Mouse (Mus musculus) cerebellum, adult 11-12 months (tissue): ENCODE measurements around the gene Slc25a16.

Source experiments
- DNase-seq: peaks from one replicate; pipeline ENCODE4 v3.0.0; 2022

Slc25a16 gene

GRCm38 (mm10) chr10:62919925-62920765 lies at the start of gene Slc25a16:
Slc25a16 (plus strand) TSS chr10:62920633.
- DNase-seq = peak; percentile 93

- DNase-seq = no peak
Measured at GRCm38 (mm10) chr10:62874828-62875227, 45.6 kb upstream of the Slc25a16 start.

- no peak for DNase-seq
Measured at GRCm38 (mm10) chr10:62875565-62875964, 44.9 kb upstream of the Slc25a16 start.

GRCm38 (mm10) chr10:62878056-62878455 lies 42.4 kb upstream of the Slc25a16 start:
- no peak for DNase-seq

- no peak for DNase-seq
Measured at GRCm38 (mm10) chr10:62881211-62881610, 39.2 kb upstream of the Slc25a16 start.

GRCm38 (mm10) chr10:62883933-62884372 lies 36.5 kb upstream of the Slc25a16 start:
- no peak for DNase-seq

- DNase-seq = no peak
Measured at GRCm38 (mm10) chr10:62884517-62884916, 35.9 kb upstream of the Slc25a16 start.

GRCm38 (mm10) chr10:62885460-62885859 lies 35.0 kb upstream of the Slc25a16 start:
- no peak for DNase-seq

GRCm38 (mm10) chr10:62885969-62886798 lies 34.2 kb upstream of the Slc25a16 start:
- DNase-seq = no peak

GRCm38 (mm10) chr10:62886799-62887591 lies 33.4 kb upstream of the Slc25a16 start:
- peak; percentile 53 for DNase-seq

- DNase-seq = no peak
Measured at GRCm38 (mm10) chr10:62891025-62891424, 29.4 kb upstream of the Slc25a16 start.

- DNase-seq = no peak
Measured at GRCm38 (mm10) chr10:62892549-62893232, 27.7 kb upstream of the Slc25a16 start.

GRCm38 (mm10) chr10:62893356-62893884 lies 27.0 kb upstream of the Slc25a16 start:
- no peak for DNase-seq

GRCm38 (mm10) chr10:62894447-62894846 lies 26.0 kb upstream of the Slc25a16 start:
- DNase-seq = no peak

GRCm38 (mm10) chr10:62895386-62895785 lies 25.0 kb upstream of the Slc25a16 start:
- no peak for DNase-seq

GRCm38 (mm10) chr10:62896035-62896434 lies 24.4 kb upstream of the Slc25a16 start:
- no peak for DNase-seq

- no peak for DNase-seq
Measured at GRCm38 (mm10) chr10:62896774-62897173, 23.7 kb upstream of the Slc25a16 start.

- DNase-seq = no peak
Measured at GRCm38 (mm10) chr10:62897437-62897836, 23.0 kb upstream of the Slc25a16 start.

GRCm38 (mm10) chr10:62898061-62898460 lies 22.4 kb upstream of the Slc25a16 start:
- DNase-seq = no peak

- DNase-seq = no peak
Measured at GRCm38 (mm10) chr10:62900144-62900543, 20.3 kb upstream of the Slc25a16 start.

- DNase-seq = no peak
Measured at GRCm38 (mm10) chr10:62901826-62902225, 18.6 kb upstream of the Slc25a16 start.

GRCm38 (mm10) chr10:62902829-62903228 lies 17.6 kb upstream of the Slc25a16 start:
- DNase-seq = no peak
